Mouse (Mus musculus): ENCODE measurements around the gene Ankrd60.

Gene Ankrd60

GRCm38 (mm10) chr2:173583455-173583854 lies 5.3 kb upstream of the Ankrd60 start:
- DNase-seq = peak; percentile 42 to 59

GRCm38 (mm10) chr2:173582903-173583302 lies 4.7 kb upstream of the Ankrd60 start:
- DNase-seq = no peak

- no peak for DNase-seq
These were observed 2.9 kb upstream of the Ankrd60 start for GRCm38 (mm10) chr2:173581096-173581495.

- DNase-seq = peak in 1 of 2 experiments; percentile 23
These were observed 430 bp upstream of the Ankrd60 start for GRCm38 (mm10) chr2:173578595-173578994.

- DNase-seq = peak; percentile 58 to 73
These were observed 14.0 kb downstream of the Ankrd60 start for GRCm38 (mm10) chr2:173564179-173564578.

- DNase-seq = peak; percentile 50 to 51
These were observed 14.8 kb downstream of the Ankrd60 start for GRCm38 (mm10) chr2:173563336-173563735.

- DNase-seq = peak; percentile 88
These were observed 16.2 kb downstream of the Ankrd60 start for GRCm38 (mm10) chr2:173561851-173562442.

- peak; percentile 63 to 76 for DNase-seq
These were observed 19.3 kb downstream of the Ankrd60 start for GRCm38 (mm10) chr2:173558754-173559396.

- DNase-seq = peak in 1 of 2 experiments; percentile 51
These were observed 24.3 kb downstream of the Ankrd60 start for GRCm38 (mm10) chr2:173553863-173554262.

- DNase-seq = no peak
These were observed 27.5 kb downstream of the Ankrd60 start for GRCm38 (mm10) chr2:173550681-173551080.

GRCm38 (mm10) chr2:173549236-173549635 lies 28.9 kb downstream of the Ankrd60 start:
- DNase-seq = peak; percentile 48 to 61

GRCm38 (mm10) chr2:173545992-173546703 lies 32.0 kb downstream of the Ankrd60 start:
- peak; percentile 89 to 91 for DNase-seq

- DNase-seq = no peak
These were observed 35.4 kb downstream of the Ankrd60 start for GRCm38 (mm10) chr2:173542716-173543115.

- DNase-seq = no peak
These were observed 36.4 kb downstream of the Ankrd60 start for GRCm38 (mm10) chr2:173541748-173542147.

- no peak for DNase-seq
These were observed 38.4 kb downstream of the Ankrd60 start for GRCm38 (mm10) chr2:173539781-173540180.

GRCm38 (mm10) chr2:173535886-173536285 lies 42.3 kb downstream of the Ankrd60 start:
- DNase-seq = peak; percentile 45 to 67

- DNase-seq = peak in 1 of 2 experiments; percentile 42
These were observed 42.8 kb downstream of the Ankrd60 start for GRCm38 (mm10) chr2:173535390-173535789.

- no peak for DNase-seq
These were observed 43.6 kb downstream of the Ankrd60 start for GRCm38 (mm10) chr2:173534581-173534980.

GRCm38 (mm10) chr2:173532711-173533462 lies 45.3 kb downstream of the Ankrd60 start:
- DNase-seq = peak in 1 of 2 experiments; percentile 29

GRCm38 (mm10) chr2:173528493-173528892 lies 49.7 kb downstream of the Ankrd60 start:
- DNase-seq = no peak

GRCm38 (mm10) chr2:173522376-173522775 lies 55.8 kb downstream of the Ankrd60 start, which contains the start of gene 1700021F07Rik:
1700021F07Rik (plus strand) TSS chr2:173522586.
- DNase-seq = no peak
